Mouse (Mus musculus) erythroid progenitor cell, adult 5-6 weeks (primary cell): ENCODE measurements around the gene Tsga13. TPM values are rescaled to one million over a fixed set of nuclear protein-coding genes. Genes with fewer than 3 reads are reported as not detected.

Experiments used
- ATAC-seq: replicated peaks from 2 replicates; pipeline ENCODE4 v1.8.0; 2016; ENCODE audit warnings: moderate number of reproducible peaks, mild to moderate bottlenecking, moderate TSS enrichment, inconsistent platforms; ENCODE audit not compliant: poor library complexity, low FRiP score, severe bottlenecking
- total RNA-seq, 2 experiments: library from RNA; stranded (forward) in 1 of 2; stranded (reverse) in 1 of 2; fragments of 150-400 nt in 1 of 2; fragments of 186-747, 209-891 nt in 1 of 2; gene quantifications; 2 replicates each; pipeline versions ENCODE4 v1.2.3 to v1.2.4; 2015 to 2017; ENCODE audit warnings: low replicate concordance in 2 of 2

The Tsga13 gene
- total RNA-seq (2015; ENCODE audit: low replicate concordance) (not detected in 2 replicates), total RNA-seq (2017; ENCODE audit: low replicate concordance) (not detected in 2 replicates)

DNA sequence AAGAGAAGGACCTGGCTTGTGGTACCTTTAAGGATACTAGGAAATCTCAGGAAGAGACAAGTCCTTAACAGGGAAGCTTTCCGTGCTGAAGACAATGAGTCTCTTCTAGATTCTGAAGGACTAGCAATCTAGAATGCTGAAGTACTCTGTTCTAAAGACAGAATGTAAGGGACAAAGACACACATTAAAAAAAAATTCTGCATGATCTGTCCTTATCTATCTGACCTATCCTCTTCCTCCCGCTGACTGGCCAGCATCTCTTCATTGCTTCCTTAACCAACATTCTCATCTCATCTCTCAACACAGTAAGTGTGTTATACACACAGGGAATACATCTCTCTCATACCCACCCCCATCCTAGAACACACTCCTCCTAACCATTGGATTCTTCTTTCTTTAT, at the start of gene Tsga13:
Gene Tsga13, minus strand, starts transcription at position 101 of the 400 bp plus-strand sequence.
- ATAC-seq = no peak

DNA sequence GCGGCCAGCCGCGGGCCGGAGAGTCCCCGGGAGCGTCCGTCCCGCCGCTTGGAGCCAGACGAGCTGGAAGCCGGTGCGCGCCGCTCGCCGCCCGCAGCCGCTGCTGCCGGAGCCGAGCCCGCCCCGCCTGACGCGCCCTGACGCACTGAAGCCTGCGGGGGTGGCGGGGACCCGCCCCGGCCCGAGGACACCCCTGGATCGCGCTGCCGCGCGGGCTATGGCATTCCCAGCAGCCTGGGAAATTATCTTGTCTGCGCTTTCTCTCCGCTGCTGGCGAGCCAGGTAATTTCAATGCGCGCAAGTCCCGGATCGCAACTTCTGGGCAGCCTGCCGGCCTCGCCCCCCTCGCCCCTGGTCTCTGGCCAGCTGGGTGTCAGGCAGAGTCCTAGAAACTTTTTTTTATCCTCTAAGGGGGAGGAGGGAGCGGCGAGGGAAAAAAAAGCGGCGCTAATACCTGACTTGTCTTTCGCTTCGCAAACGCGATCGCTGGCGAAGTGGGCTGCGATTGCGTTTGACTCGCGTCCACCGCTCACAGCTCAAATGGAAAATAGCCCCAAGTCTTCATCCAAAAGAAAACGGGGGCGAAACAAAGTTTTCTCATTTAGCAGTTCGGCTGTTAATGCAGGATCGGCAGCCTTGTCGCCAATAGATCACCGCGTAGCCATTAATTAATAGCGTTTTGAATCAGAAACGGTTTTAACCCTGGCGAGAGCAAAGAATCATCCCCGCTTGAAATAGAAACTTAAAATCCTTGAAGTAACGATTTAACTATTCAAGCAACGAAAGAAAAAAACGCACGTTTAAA, 43.6 kb upstream of the Tsga13 start, which contains the start of gene Klf14:
Gene Klf14, minus strand, starts transcription at position 343 of the 805 bp plus-strand sequence.
- ATAC-seq = no peak

DNA sequence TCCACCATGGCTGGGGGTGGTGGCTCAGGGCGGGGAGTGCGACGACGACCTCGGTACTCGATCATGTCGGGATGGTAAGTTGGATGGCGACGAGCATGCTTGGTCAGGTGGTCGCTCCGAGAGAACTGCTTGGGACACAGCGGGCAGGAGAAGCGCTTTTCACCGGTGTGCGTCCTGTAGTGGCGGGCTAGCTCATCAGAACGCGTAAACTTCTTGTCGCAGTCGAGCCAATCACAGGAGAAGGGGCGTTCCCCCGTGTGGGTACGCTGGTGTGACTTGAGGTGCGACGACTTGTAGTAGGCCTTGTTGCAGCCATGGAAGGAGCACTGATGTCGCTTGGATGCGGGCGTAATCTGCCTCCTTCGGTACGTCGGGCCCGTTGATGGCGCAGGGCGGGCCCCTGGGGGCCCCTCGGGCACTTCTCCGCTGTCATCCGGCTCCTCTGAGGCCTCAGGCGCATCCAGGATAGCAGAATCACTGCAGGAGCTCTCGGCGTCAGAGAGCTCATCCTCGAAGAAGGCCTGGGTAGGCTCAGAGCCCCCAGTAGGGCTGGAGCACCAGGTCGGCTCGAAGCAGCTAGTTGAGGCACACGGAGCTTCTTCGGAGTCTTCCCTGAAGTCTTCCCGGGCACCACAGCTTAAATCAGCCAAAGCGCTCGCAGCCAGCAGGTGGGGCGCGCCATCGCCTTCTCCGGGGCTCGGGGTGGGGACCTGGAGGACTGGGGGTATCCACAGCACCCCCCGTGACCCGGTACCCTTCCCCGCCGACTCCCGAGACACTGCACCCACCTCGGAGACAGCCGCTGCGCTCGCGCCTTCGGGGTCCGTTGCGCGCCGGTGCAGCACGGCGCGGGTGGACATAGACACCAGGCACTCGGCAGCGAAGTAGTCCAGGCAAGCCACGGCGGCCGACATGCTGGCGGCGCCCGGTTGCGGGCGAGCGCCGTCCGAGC, 42.7 kb upstream of the Tsga13 start:
- no peak for ATAC-seq

DNA sequence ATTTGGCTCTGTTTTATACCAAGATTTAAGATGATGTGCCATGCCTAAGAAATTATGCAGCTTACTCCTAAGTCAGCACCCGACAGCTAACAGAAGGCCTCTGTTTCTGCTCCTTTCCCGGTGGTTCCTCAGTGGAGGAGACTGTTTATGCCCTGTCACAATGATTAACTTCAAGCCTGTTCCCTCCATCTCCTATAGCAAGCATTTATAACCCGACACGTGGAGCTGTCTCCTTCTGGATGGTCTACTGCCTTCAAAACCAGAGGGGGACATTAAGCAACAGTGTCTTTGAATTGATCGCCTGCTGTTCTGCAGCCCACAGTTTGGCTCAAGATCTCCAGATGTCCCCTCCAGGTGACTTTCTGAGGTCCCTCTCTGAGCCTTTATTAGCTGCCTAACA, 23.9 kb upstream of the Tsga13 start:
- ATAC-seq = no peak

DNA sequence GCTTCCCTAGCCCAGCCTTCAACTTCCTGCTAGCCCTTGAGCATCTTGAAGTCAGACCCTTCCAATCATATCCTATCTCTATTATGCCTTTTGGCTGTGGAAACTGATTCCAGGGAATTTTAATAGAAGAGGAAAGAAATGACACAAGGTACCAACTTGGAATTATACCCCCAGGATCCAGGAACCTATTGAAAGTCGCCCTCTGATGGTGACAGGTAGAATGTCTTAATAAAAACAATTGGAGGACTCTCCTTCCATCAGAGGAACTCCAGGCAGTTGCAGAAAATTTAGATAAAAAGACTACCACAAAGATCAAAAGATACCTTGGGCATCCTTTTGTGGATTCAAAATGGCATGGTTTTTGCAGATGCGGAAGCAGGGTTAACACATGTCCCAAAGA, 7.4 kb upstream of the Tsga13 start:
- ATAC-seq = no peak

DNA sequence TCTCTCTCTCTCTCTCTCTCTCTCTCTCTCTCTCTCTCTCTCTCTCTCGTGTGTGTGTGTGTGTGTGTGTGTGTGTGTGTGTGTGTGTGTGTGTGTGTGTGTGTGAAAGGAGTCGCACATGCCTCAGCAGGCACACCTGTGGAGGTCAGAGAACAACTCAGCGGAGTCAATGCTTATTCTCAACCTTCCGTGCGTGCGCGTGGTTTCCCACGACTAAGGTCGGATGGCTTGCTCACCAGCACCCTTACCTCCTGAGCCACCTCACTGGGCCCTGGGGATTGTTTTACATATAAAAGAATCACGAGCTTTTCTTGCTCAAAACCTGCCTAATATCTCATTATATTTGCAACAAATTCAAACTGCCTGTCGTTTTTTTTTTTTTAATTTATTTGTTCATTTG, 6.5 kb upstream of the Tsga13 start:
- ATAC-seq = no peak

DNA sequence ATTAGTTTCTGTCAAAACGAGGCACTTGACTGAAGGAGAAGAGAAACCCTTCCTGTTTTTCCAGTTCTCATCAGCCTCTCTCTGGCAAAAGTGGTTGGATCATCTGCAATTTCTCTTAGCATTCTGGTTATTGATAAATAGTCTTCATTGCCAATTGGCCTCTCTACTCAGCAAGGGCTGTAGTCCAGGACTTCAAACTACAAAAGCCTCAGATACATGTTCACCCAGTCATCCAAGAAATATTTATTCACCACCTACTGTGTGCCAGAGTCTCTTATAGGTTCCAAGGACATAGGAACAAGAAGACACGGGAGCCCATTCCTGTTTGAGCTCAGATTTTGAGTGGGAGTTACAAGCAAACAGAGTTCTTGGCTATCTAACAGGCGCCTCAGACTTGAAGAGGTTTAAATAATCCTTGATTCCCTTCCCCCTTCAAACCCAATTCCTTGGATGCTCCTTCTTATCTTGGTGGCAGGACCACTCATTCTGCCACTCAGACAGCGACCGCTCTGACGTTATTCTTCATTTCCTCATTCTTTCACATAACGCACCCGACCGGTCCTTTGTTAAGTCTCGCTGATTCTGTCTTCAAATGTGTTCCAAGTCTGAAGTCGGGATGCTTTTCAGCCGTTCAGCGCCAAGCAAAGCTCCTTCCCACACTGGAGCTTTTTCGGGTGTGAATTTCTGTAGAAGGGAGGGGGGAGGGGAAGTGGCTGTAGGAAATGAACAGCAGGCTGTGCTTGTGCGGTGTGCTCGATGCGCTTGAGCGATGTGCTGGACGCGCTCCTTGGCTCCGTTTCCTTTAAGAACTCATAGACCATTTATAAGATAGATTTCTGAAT, 5.7 kb upstream of the Tsga13 start:
- ATAC-seq = no peak

DNA sequence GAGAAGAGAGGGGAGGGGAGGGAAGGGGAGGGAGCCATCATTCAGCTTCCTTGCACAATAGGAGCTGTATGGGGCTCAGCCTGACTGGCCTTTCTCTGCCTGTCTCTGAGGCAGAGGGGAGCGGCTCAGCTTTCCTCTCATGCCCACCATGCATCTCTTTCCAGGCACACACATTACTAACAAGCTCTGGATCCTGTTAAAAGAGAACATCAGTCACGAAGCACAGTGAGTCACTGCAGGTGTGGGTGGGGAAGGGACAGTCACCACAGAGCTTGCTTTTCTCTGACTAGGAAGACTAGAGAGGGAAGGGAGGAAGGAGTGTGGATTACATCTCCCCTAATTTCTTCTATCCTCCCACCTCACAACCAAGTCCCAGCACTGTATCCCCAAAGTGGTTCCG, 7.4 kb downstream of the Tsga13 start:
- no peak for ATAC-seq

DNA sequence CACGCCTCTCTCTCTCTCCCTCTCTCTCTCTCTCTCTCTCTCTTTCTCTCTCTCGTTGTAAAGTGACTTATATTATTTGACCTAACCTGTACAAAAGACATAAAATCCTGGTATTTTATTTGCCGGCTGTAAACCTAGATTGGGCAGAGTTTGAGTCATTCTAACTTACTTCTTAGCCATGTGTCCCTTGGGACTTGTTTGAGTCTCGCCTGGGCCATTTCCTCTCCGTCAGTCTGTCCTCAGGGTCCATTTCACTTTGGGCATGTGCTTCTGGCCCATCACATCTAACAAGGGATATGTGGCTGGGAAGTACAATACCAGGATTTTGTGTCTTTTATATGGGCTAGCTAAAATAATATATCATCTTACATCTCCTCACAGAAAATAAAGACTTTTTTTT, 10.5 kb downstream of the Tsga13 start:
- ATAC-seq = no peak

DNA sequence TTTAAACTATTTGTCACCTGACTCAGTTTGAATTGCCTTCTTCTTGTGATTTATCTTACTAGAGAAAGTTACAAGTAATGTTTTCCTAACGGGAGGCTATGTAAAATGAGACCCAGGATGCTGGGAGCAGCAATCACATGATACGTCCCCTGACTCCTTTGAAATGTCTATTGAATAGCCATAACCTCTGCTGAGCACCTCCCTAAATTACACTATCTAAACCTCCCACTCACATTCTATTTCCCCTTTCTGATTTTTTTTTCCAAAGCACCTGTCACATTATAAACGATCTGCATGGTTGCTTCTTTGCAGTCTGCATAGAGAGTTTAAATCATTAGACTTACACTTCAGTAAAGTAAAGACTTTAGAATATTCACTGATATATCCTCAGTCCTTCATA, 11.3 kb downstream of the Tsga13 start:
- ATAC-seq = no peak

DNA sequence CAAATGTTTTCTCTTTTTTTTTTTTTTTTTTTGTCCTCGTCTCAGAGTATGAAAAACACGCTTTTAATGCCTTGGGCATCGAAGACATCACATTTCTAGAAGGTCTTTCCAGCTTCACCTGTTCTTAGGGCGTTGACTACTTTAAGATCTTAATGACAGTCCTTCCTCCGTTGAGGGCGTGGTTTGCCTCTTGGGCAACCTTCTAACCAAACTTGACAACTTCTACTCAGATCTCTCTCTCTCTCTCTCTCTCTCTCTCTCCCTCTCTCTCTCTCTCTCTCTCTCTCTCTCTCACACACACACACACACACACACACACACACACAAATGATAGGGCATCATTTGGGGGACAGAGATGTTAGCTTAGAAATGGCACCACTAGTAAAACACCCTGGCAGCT, 17.9 kb downstream of the Tsga13 start:
- 0 out of 2 replicates have a peak, but pooled peaks have one; percentile 45 for ATAC-seq

DNA sequence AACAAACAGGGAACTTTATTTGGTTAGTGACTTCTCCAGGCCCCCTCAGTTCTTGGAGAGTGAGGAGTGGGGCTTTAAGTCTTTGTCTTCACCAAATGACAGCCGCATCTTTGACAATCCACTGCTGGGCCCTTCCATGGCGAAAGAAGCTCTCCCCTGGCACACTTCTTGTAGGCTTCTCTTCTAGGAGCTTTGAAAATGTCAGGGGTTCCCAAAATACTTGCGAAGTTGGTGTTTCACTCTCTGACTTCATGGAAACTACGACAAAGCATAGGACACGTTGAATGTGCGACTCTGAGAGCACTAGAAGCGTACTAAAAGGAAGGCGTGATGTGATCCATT, 18.4 kb downstream of the Tsga13 start:
- peak; percentile 28 for ATAC-seq

DNA sequence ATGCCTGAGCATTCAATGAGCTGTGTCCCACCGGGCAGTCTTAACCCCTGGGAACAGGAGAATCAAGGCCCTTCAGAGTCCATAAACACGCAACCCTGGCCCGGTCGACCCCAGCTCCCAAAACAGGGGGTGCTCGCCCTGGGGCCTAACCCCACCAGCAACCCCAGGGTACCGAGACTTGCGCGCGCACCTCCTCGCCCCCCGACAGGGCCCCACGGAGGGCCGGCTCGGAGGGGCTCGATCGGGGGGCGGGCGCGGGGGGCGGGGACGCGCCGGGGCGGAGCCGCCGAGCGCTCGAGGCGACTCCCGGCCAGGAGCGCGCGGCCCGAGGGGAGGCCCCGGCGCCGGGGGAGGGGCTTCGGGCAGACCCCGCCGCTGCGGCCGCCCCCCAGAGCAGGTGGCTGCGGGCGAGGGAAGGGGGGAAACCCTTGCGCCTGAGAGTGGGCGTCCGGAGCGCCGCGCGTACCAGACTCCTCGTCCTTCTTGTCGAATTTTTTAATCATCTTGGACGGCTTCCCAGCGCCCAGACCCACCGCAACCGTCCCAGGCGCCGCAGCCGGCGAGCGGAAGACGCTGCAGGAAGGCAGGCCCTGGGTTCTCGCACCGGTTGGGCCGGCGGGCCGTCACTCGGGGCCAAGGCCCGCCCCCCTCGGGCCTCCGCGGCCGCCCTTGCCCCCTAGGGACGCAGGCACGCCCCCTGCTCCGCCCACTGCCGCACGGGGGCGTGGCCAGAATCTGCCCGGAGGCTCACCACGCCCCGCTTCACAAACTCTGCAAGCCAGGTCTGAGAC, 19.0 kb downstream of the Tsga13 start, which contains the start of gene Copg2:
Gene Copg2, minus strand, starts transcription at position 600 of the 791 bp plus-strand sequence.
- peak; percentile 99 for ATAC-seq

DNA sequence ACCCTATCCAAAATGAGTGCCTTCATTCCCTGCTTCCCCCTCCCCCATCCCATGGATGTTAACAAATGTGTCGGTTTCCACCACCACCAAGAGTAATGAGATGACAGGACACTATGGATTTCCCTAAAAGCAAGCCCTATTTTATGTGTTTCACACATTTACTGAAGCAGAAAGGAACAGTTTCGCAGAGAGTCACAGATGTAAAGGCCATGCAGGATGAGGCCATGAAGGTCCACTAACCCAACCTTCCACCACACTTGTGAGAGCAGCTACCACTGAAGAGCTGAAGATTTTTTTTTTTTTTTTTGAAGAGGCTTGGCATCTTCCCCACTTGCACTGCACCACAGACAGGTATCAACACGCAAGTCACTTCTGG, 19.6 kb downstream of the Tsga13 start:
- ATAC-seq = no peak

DNA sequence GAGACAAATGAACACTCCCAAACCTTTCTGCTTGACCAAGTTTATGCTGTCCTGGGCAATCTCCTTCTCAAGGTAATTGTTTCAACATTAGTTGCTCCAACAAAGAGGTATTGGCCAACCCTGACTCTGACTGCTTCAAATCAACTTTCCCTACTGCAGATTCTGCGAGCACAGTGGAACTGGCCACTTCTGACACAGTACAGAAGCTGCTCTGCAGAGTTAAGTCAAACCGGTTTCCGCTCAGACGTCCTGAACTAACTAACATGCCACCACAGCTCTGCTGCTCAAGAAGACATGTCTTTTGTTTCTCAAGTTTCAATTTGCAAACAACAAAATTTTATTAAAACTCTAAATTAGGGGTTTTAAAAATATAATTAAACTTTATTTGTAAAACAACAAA, 22.3 kb downstream of the Tsga13 start:
- ATAC-seq = no peak

DNA sequence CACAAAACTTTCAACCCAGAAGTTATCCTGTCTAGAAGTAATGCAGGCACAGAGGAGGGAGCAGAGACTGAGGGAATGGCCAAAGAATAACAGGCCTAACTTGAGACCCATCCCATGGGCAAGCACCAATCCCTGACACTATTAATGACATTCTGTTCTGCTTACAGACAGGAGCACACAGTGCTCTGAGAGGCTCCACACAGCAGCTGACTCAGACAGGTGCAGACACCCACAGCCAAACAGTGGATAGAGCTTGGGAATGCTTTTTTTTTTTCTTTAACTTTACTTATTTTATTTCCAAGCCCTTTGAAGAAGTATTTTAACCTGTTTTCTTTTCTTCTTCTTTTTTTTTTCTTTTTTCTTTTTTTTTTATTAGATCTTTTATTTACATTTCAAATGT, 23.6 kb downstream of the Tsga13 start:
- ATAC-seq = no peak

DNA sequence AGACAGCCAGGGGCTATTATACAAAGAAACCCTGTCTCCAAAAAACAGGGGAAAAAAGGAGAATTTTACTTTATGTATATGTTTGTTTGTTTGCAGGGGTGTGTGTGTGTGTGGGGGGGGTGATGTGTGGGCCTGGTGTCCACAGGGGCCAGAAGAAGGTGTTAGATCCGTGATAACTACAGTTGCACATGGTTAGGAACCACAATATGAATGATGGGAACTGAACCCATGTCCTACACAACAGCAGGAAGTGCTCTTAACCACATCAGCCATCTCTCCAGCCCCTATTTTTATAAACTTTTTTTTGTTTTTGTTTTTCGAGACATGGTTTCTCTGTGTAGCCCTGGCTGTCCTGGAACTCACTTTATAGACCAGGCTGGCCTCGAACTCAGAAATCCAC, 30.5 kb downstream of the Tsga13 start:
- ATAC-seq = no peak

DNA sequence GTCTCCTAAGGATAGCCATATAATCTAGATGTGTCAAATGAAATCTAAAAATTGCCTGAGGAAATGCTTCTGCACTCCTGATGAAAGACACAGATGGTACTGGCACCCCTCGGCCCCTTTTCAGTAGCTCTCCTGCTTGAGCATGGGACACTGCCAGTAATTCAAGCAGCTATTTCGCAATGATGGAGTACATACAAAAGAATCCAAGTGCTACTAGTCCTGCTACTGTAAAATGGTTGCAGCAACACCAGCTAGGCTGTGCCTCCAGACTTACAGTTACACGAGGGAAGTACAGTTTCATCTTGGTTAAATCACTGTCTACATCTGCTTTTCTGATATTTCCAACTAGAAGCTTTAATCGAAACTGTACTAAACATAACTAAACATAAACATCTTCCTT, 31.9 kb downstream of the Tsga13 start:
- no peak for ATAC-seq

DNA sequence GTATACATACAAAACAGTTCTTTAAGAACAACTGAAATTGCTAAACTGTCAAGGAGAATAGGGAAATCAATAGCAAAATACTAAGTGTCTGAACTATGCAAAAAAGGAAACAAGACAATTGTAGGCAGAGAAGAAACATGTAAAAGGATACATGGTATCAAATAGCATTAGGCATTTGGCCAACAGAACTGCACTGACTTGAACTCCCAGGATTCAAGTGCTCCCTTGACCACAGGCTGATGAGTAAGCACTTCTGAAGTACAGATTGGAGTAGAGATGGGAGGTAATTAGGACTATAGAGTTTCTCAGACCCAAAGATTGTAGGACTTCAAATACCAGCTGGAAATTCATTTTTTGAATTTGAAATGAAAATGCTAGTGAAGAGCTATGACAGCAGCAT, 38.7 kb downstream of the Tsga13 start:
- ATAC-seq = no peak
